In genomic region chr6:122304355-122304754, GRCm38 (mm10) we compare ENCODE assay signal across 8 mouse cellular contexts. TPM values are rescaled to one million over a fixed set of nuclear protein-coding genes. Genes with fewer than 3 reads are reported as not detected.
DNase-seq lines count a peak whose midpoint lies in the region; ATAC-seq and TF ChIP-seq lines count a peak whose summit lies in the region.

No protein-coding gene starts in this region.

- 36% methylated on average over 6 of the region's 6 CpGs for WGBS in cerebellum, adult 2 months

- H3K36me3 ChIP-seq in G1E (replicated peaks): no peaks in the 10 kb centered on the region

- no peak for ATAC-seq in G1E (ENCODE audit: extremely low read depth, insufficient number of reproducible peaks, low FRiP score, poor library complexity, severe bottlenecking)
- ATAC-seq in monocyte, adult 5-6 weeks (replicated peaks; ENCODE audit: insufficient number of reproducible peaks, low FRiP score, low TSS enrichment, poor library complexity, severe bottlenecking): no peak

- TF ChIP-seq POLR2A in cerebellum, adult 2 months (IDR thresholded peaks at IDR 0.05; ENCODE audit: borderline replicate concordance, insufficient read depth, low read length): no peak

- peak; percentile 84 for TF ChIP-seq CTCF in G1E (IDR thresholded peaks at IDR 0.05; ENCODE audit: low read depth, low read length)
- peak; percentile 70 for TF ChIP-seq CTCF in cerebellum, adult 2 months (IDR thresholded peaks at IDR 0.05; ENCODE audit: borderline replicate concordance, insufficient read depth, low read depth, low read length)

- H3K9me3 ChIP-seq in G1E (replicated peaks): no peaks in the 10 kb centered on the region

- H3K27ac ChIP-seq in cerebellum, adult 2 months (ENCODE audit: insufficient read depth, low read length): no peak overlapping the region

- peaks cover 38% of the 10 kb centered on the region for H3K4me1 ChIP-seq in G1E (ENCODE audit: insufficient read depth, low read depth, low read length)
- no peaks in the 10 kb centered on the region for H3K4me1 ChIP-seq in cerebellum, adult 2 months (ENCODE audit: control insufficient read depth, insufficient read depth, low read length)

- no peaks in the 10 kb centered on the region for H3K27me3 ChIP-seq in G1E (ENCODE audit: insufficient read depth, low read length)
- no peaks in the 10 kb centered on the region for H3K27me3 ChIP-seq in cerebellum, adult 2 months (ENCODE audit: control insufficient read depth, insufficient read depth, low read length)

- peak; percentile 87 to 90 for DNase-seq in B cell, adult 2 months
- DNase-seq in G1E (ENCODE audit: low spot score): no peak
- DNase-seq in cerebellum, adult 2 months: peak; percentile 56 to 73
- DNase-seq in gastrocnemius, postnatal 4 days (ENCODE audit: low spot score in 2 of 2): peak; percentile 60 to 75
- DNase-seq in layer of hippocampus, adult 9-10 months (ENCODE audit: low spot score): peak; percentile 63
- DNase-seq in lung, postnatal 25 days (ENCODE audit: low spot score): peak; percentile 69
- peak; percentile 51 to 81 for DNase-seq in spleen, adult 18-20 months

- H3K4me3 ChIP-seq in G1E (ENCODE audit: low read depth, low read length): no peak overlapping the region
- H3K4me3 ChIP-seq in cerebellum, adult 2 months (replicated peaks; ENCODE audit: insufficient read depth, low read depth, low read length): no peak overlapping the region

RNA-seq across cellular contexts. Expression of gene M6pr, which starts 4.2 kb away (rescaled TPM):
- 174 and 190 TPM in 2 replicates for total RNA-seq in G1E (2014; fragmentation: Nextera tagmentation)
- total RNA-seq in G1E (2017): 521 and 552 TPM in 2 replicates
- polyA plus RNA-seq in G1E (2012): 23.0 and 27.4 TPM in 2 replicates
- polyA plus RNA-seq in cerebellum, adult 2 months (2012; rRNA removed): 90.5 and 94.9 TPM in 2 replicates
- total RNA-seq in gastrocnemius, postnatal 4 days (2021): 10 to 100 TPM; 44.9 to 45.3 TPM
- total RNA-seq in monocyte, adult 5-6 weeks (2017): 361 to 422 TPM (median 372 TPM) in 3 replicates

RNA-seq across cellular contexts. Expression of gene Klrg1, which starts 21.7 kb away (rescaled TPM):
- total RNA-seq in G1E (2014; fragmentation: Nextera tagmentation) (2.1 and 3.8 TPM in 2 replicates), G1E (2017) (0.70 and 0.93 TPM in 2 replicates)
- polyA plus RNA-seq in G1E (2012): 0.03 TPM in 1 of 2 replicates, not detected in the other
- polyA plus RNA-seq in cerebellum, adult 2 months (2012; rRNA removed): 0.06 and 0.07 TPM in 2 replicates
- not detected for total RNA-seq in gastrocnemius, postnatal 4 days (2021)
- total RNA-seq in monocyte, adult 5-6 weeks (2017): 101 to 234 TPM (median 111 TPM) in 3 replicates

RNA-seq across cellular contexts. Expression of gene Phc1, which starts 36.0 kb away (rescaled TPM):
- total RNA-seq in G1E (2014; fragmentation: Nextera tagmentation): 78.0 and 96.6 TPM in 2 replicates
- total RNA-seq in G1E (2017): 13.5 and 15.4 TPM in 2 replicates
- 24.0 and 86.6 TPM in 2 replicates for polyA plus RNA-seq in G1E (2012)
- polyA plus RNA-seq in cerebellum, adult 2 months (2012; rRNA removed): 48.3 and 55.7 TPM in 2 replicates
- 10 to 100 TPM; 24.3 to 24.8 TPM for total RNA-seq in gastrocnemius, postnatal 4 days (2021)
- 4.1 to 7.6 TPM (median 6.6 TPM) in 3 replicates for total RNA-seq in monocyte, adult 5-6 weeks (2017)

Comparison
In these comparisons a context has a peak if more than half of its experiments do, and no peak if none do; other contexts are left out.
1. RNA of gene Klrg1, which starts 21.7 kb away (total RNA-seq): 101 to 234 TPM in monocyte, adult 5-6 weeks; 0.70 to 3.8 TPM in G1E and not detected in gastrocnemius, postnatal 4 days; every median in the first group is over 10 times any median in the second.